Mouse (Mus musculus) cortical plate, adult 2 months (tissue): ENCODE data around the gene Il12b. TPM values are rescaled to one million over a fixed set of nuclear protein-coding genes. Genes with fewer than 3 reads are reported as not detected.
"Not testable (repeated sequence)": the region's sequence is repeated elsewhere in the genome, so short reads cannot be mapped to it uniquely, and the experiment has no call there.

Experiments used
- H3K27ac ChIP-seq: fragments of 200-500 bp; 2 replicates; pipeline ENCODE4 v1.5.1; 2012; ENCODE audit warnings: low read length, control low read depth, inconsistent platforms; ENCODE audit not compliant: insufficient read depth
- H3K4me1 ChIP-seq: fragments of 200-500 bp; 2 replicates; pipeline ENCODE4 v1.6.1; 2011; ENCODE audit warnings: low read length; ENCODE audit not compliant: control insufficient read depth, insufficient read depth
- H3K4me3 ChIP-seq: fragments of 200-500 bp; 2 replicates; pipeline ENCODE4 v1.5.1; 2011; ENCODE audit warnings: mild to moderate bottlenecking, low read length, control low read depth; ENCODE audit not compliant: insufficient read depth
- CTCF ChIP-seq: fragments of 200-500 bp; IDR thresholded peaks from 2 replicates; pipeline ENCODE4 v1.5.1; 2011; ENCODE audit warnings: mild to moderate bottlenecking, control low read depth, low read length; ENCODE audit not compliant: insufficient read depth; ENCODE audit errors: extremely low read depth
- POLR2A ChIP-seq: fragments of 200-500 bp; IDR thresholded peaks from 2 replicates; pipeline ENCODE4 v1.6.1; 2011; ENCODE audit warnings: mild to moderate bottlenecking, low read length, control low read depth; ENCODE audit not compliant: insufficient read depth; ENCODE audit errors: extremely low read depth
- polyA plus RNA-seq: library from polyadenylated mRNA; depleted of rRNA; stranded (reverse); fragments of >200 nt; gene quantifications from 2 replicates; pipeline ENCODE4 v1.2.3, GENCODE M21; 2012; rRNA removed

Il12b gene
- polyA plus RNA-seq, 1 experiment = not detected

GRCm38 (mm10) chr11:44425626-44426025, 25.8 kb downstream of the Il12b start:
- Histone ChIP-seq H3K27ac (no peak overlapping the region), H3K4me3 (no peak overlapping the region), H3K4me1 (no peaks in the 10 kb centered on the region)
- no peak for TF ChIP-seq POLR2A
- TF ChIP-seq CTCF = no peak

- H3K4me1 ChIP-seq = no peaks in the 10 kb centered on the region
- no peak overlapping the region for H3K27ac ChIP-seq
- TF ChIP-seq POLR2A (no peak), CTCF (no peak)
Observed at GRCm38 (mm10) chr11:44427951-44428350, 28.1 kb downstream of the Il12b start.

GRCm38 (mm10) chr11:44430036-44430435, 30.2 kb downstream of the Il12b start:
- Histone ChIP-seq H3K4me3 (no peak overlapping the region), H3K27ac (no peak overlapping the region), H3K4me1 (no peaks in the 10 kb centered on the region)
- no peak for TF ChIP-seq CTCF
- no peak for TF ChIP-seq POLR2A

More at GRCm38 (mm10) chr11:44427951-44428350, 28.1 kb downstream of the Il12b start:
- H3K4me3 ChIP-seq = no peak overlapping the region

- no peak overlapping the region for H3K4me3 ChIP-seq
- TF ChIP-seq CTCF (no peak), POLR2A (no peak)
- no peaks in the 10 kb centered on the region for H3K4me1 ChIP-seq
- no peak overlapping the region for H3K27ac ChIP-seq
Observed at GRCm38 (mm10) chr11:44437786-44438185, 37.9 kb downstream of the Il12b start.

- Histone ChIP-seq H3K27ac (no peak overlapping the region), H3K4me3 (no peak overlapping the region), H3K4me1 (no peaks in the 10 kb centered on the region)
- TF ChIP-seq POLR2A = no peak
- no peak for TF ChIP-seq CTCF
Observed at GRCm38 (mm10) chr11:44451046-44451445, 51.2 kb downstream of the Il12b start.

GRCm38 (mm10) chr11:44452016-44452415, 52.2 kb downstream of the Il12b start:
- not testable (repeated sequence) for H3K4me3 ChIP-seq, H3K27ac ChIP-seq, H3K4me1 ChIP-seq

GRCm38 (mm10) chr11:44453423-44453822, 53.6 kb downstream of the Il12b start:
- TF ChIP-seq CTCF = peak; percentile 78
- TF ChIP-seq POLR2A = no peak
- H3K4me1 ChIP-seq = no peaks in the 10 kb centered on the region
- no peak overlapping the region for H3K4me3 ChIP-seq
- H3K27ac ChIP-seq = no peak overlapping the region

GRCm38 (mm10) chr11:44461493-44461892, 61.6 kb downstream of the Il12b start:
- Histone ChIP-seq H3K4me3 (no peak overlapping the region), H3K4me1 (no peaks in the 10 kb centered on the region), H3K27ac (no peak overlapping the region)
- no peak for TF ChIP-seq CTCF
- no peak for TF ChIP-seq POLR2A

Other genes with a start within 250 kb of the Il12b start
- 66.2 and 67.6 TPM in 2 replicates for gene Ublcp1, start 70.4 kb downstream of the Il12b start, polyA plus RNA-seq
- gene Rnf145, start 118.9 kb downstream of the Il12b start, polyA plus RNA-seq = 88.7 and 91.3 TPM in 2 replicates
- 3.0 and 3.8 TPM in 2 replicates for gene Ebf1, start 217.3 kb downstream of the Il12b start, polyA plus RNA-seq